Mouse (Mus musculus) frontal cortex, postnatal 36 days (tissue): ENCODE measurements around the gene Slc9a4.

Experiments
- DNase-seq, 2 experiments: peaks; one replicate each; pipeline ENCODE4 v3.0.0; 2022; ENCODE audit warnings: low spot score in 2 of 2

The Slc9a4 gene

GRCm38 (mm10) chr1:40579784-40580183 lies at the start of gene Slc9a4:
Gene Slc9a4 (plus strand): TSS chr1:40580081.
- DNase-seq, result peak; percentile 31 to 69

DNA sequence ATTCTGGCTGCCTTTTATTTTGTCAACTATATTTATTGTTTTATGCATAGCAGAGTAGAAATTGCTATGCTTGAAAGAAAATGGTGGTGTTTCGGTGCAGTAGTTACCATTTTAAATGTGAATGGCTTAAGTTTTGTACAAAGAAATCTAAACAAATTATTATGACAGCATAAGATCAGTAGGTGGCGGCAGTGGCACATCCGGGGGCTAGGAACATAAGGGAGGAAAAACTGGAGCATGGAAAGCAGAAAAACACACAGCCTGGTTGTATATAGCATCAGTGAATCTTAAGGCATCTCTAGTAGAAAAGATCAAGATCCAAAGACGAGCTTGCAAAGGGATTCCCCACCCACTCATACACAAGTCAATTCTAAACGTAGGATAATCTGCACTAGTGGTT lies 42.3 kb upstream of the Slc9a4 start:
- no peak for DNase-seq

- DNase-seq, result peak; percentile 57 to 80
Measured at GRCm38 (mm10) chr1:40544650-40545049, 35.2 kb upstream of the Slc9a4 start.

DNA sequence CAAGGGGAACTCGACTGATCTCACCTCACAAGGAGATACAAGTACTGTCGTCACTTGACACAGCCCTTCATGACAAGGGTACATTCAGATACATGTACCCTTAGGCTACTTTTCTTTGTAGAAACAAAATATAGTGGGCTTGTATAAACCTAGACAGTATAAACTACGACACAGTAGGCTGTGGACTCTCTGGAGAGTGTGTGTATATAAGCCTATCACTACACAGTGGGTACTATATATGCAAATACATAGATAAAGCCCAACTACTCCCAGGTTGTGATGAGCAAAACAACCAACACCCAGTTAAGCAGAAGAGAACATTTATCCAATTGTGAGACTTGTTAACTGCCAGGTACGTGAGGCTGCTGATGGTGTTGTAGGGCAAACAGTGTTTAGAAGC lies 33.2 kb upstream of the Slc9a4 start:
- no peak for DNase-seq

GRCm38 (mm10) chr1:40547064-40547572 lies 32.8 kb upstream of the Slc9a4 start:
- no peak for DNase-seq

DNA sequence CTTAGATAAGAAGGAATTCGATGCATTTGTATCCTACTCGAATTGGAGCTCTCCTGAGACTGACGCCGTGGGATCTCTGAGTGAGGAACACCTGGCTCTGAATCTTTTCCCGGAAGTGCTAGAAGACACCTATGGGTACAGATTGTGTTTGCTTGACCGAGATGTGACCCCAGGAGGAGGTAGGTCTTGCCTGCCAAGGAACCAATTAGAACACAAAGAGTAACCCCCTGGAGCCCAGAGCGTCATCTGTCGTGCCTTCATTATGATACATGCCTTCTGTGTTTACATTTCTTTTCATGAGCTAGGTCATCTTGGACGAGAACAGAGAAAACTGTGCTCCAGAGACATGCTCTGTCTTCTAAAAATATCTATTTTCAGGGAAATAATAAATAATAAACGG lies 32.1 kb upstream of the Slc9a4 start:
- DNase-seq, result no peak

- DNase-seq, result no peak
Measured at GRCm38 (mm10) chr1:40569374-40569773, 10.5 kb upstream of the Slc9a4 start.

DNA sequence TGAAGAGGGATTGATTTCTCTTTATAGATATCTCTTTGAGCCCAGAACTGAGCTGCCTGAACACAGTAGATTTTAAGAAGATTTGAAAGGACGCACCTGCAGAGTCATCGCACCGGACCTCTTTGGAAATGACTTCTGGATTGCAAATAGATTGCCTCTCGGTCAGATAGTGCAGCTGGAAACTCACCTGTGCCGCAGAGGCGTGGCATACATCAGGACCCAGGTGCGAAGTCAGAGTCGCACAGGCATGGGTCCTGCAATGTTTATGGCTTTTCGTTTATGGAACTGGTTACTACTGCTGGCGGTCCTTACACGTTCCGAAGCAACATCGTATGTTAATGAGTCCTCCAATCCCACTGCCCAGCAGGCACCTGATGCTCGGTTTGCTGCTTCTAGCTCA lies 388 bp downstream of the Slc9a4 start:
- DNase-seq, result no peak

DNA sequence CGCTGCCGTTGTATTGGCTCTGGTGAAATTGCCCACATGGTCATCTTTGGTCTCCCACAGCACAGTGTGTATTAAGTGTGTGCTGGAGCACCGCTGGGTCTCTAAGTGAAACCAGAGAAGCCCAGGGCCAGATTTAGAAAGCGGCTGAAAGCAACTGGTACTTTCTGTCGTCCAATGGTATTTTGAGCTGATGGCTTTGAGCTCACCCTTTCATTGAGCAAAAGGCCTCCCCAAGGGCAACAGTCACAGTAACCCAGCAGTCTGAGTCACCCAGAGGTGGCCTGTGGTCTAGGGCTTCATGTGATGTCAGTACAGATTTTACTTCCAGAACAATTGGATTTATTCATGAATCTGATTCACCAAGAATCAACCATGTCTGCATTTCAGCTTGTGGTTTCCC lies 6.9 kb downstream of the Slc9a4 start:
- no peak for DNase-seq

DNA sequence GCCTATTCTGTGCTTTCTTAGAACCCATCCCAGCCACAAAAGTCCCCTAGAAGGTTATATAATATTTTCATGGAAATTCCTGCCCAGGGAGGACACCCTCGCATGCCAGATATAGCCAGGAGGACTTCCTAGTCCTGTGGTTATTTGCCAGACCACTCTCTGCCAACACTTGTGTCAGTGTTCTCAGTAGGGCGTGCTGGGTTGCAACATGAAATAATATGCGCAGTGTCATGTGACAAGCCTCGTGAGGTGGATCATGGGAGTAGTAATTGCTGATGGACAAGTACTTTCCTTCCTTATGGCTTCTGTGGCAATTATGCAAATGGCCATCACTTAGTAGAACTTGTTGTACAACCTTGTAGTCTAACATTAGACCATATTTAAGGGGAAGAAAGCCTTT lies 11.1 kb downstream of the Slc9a4 start:
- no peak for DNase-seq

GRCm38 (mm10) chr1:40597822-40598221 lies 17.9 kb downstream of the Slc9a4 start:
- no peak for DNase-seq

DNA sequence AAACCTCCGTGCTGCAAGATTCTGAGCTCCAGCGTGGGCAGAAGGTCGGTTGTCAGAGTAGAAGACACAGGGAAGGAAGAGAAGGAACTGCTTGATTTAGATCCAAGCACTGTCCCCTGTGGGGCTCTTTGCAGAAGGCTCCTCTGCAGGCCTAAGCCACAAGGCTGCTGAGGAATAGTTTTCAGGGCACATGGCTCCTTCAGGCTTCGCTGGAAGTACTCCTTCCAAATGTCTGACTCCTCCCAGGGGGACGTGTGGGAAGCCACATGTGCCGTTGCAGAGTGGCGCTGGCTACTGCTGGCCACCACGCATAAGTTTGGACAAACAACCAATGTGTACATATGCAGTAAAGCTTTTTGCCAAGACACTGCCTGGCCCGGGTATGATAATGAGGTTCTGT lies 19.8 kb downstream of the Slc9a4 start:
- DNase-seq, result peak in 1 of 2 experiments; percentile 21

DNA sequence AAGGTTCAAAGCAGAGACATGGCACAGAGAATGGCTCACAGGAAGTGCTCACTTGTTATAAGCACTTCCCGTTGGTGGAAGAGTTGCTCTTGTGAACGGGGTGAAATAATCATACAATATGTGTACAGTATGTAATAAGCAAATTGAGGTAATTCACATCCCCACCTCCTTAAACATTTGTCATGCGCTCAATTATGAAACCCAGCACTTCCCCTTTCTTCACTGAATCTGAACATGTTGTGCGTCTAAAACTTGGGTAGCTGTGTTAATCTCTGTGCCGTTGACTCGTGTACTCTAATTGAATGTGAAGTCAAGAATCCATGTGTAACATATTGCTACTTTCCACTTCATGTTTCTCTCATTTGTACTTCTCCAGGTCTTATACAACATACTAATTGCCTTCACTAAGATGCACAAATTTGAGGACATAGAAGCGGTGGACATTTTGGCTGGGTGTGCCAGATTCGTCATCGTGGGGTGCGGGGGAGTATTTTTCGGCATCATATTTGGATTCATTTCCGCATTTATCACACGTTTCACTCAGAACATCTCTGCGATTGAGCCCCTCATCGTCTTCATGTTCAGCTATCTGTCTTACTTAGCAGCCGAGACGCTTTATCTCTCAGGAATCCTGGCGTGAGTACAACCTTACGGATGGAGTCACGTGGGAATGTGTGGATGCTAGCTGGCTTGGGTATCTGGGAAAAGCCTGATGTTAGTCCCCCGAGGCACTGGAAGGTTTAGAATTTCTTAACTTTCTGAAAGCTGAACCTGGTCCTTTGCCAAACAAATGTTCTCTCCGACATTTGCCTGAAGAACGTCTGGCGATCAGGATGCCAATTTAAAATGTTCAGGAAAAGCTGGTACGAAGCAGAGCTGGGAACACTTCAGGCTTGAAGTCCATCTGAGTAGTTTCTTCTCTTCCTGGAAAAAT lies 20.8 kb downstream of the Slc9a4 start:
- peak; percentile 53 to 68 for DNase-seq

GRCm38 (mm10) chr1:40601461-40601860 lies 21.6 kb downstream of the Slc9a4 start:
- DNase-seq, result no peak

DNA sequence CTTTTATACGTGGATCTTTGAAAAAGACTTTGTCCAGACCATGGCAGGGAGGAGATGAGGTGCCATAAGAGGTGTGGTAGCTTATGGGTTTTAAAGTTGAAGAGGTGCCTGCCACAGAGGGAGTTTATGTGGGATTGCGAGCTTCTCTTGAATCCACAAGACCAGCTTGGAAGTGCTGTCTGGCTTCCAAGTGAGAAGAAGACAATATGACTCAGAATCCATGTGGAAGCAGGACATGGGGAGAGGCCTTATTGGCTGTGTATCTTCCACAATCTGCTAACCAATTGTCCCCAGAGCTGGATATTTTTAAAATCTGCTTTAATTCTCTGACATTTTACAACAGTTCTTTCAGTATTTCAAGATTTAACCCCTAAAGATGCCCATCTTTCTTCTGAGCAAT lies 33.3 kb downstream of the Slc9a4 start:
- no peak for DNase-seq

DNA sequence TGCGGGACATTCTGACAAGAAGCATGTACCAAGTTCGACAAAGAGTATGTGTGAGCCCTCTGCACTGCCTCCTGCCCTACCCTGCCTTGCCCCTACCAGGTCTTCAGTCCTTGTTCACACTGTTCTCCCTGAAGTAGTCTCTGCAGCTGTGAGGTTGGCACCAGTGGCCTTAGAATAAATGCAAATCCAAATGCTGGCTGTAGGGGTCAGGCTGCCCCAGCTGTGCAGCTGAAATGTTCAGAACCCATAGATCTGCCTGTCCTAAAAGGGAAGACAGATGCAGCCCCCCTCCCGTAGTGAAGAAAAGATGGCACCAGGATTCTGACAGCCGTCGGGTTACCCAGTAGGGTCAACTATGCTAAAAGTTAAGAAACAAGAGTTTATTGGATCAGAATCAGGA lies 39.2 kb downstream of the Slc9a4 start:
- no peak for DNase-seq

DNA sequence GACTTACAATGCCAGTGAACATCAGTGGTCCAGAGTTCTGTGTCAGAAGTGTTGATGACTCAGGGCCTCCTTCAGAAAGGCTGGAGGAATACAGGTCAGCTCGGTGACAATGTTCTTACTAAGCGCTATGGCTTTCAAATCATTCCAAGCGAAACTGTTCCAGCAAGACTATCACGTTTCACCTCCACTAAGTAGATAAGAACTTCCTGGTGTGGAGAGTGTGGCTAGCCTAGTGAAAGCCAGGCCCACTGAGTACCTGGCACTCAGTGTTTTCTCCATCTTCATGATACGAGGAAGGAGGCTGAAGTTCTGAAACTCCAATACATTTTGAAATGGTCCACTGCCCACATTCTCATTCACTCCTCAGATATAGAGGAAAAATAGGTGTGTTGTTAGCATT lies 40.0 kb downstream of the Slc9a4 start:
- DNase-seq, result no peak

- DNase-seq, result no peak
Measured at GRCm38 (mm10) chr1:40624954-40625353, 45.1 kb downstream of the Slc9a4 start.

DNA sequence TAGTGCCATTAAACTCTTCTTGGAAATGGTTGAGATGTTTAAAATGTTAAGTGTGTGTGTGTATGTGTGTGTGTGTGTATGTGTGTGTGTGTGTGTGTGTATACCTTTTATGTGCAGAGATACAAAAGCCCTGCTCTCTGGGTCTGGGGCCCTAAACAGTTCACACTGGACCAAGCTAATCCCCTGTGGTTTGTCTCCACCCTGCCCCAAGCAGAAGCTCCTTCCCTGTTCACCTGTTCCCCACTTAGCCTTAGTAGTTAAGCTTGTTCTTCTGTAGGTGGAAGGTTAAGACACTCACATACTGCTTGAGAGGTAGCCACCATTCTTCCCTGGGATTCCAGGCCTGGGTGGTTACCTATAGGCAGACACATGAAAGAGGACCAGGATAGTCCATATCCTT lies 47.1 kb downstream of the Slc9a4 start:
- DNase-seq, result no peak

DNA sequence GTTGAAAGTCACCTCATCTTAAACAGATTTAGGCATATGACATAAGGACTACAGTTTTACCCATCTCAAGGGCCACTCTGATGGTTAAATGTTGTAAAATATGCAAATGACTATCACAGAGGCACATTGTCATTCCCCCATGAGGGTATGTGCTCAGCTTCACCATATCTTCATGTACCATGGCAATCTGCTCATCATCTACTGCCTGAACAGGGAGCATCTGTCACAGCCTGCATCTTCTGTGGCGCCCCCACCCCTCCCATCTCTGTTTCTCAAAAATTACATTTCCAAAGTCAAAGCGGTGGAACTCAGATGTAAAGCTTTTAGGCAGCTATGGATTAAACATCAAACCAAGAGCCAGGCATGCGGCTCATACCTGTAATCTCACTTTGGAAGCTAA lies 48.6 kb downstream of the Slc9a4 start:
- DNase-seq, result no peak

DNA sequence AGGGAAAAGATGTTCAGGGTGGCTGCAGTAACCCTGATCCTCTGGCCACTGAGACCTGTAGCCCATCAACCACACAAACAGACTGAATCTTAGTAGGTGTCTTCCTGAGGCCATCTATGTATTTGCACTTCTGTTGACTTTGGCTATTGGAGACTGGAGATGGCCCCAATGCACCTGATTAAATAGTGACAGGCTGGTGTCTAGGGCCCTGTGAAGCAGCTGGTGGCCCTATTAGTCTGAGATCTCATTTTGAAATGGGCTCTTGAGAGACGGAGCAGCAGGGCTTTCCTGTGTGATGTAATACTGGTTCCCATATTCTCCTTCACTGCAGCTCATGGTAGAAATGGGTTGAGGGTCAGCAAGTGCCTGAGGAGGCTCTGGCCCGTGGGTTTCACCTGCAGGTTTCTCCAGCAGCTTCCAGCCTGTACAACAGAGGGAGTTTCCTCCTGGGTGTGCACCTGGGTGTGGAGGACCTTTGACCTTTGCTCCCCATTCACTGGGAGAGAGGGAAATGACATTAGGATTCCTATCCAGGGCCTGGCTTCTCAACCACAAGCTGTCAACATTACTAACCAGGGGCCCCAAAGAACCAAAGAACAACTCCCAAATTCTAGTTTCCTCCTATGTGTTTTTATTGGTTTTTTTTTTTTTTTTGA lies 52.7 kb downstream of the Slc9a4 start:
- no peak for DNase-seq

- no peak for DNase-seq
Measured at GRCm38 (mm10) chr1:40634608-40635007, 54.7 kb downstream of the Slc9a4 start.

DNA sequence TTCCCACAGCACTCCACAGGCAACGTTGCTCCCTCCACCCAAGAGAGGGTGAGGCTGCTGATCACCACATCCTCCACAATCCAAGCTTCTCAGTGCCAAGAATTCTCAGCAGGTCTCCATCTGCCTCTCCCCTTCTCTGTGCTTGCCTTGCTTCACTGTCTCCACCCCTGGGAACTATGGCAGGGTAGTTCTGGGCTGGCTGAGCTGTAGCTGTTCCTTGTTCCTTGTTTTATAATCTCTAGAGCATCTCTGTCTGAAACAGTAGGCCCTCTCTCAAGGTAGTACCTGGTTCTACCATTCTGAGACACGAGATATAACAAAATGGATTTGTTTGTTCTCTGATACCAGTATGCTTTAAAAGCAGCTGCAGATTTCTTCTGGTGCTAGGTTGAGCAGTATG lies 68.4 kb downstream of the Slc9a4 start:
- DNase-seq, result no peak
